Mouse (Mus musculus) T-helper 1 cell (primary cell): ENCODE results near the gene Rapgef4.
"Not testable (repeated sequence)": the region's sequence is repeated elsewhere in the genome, so short reads cannot be mapped to it uniquely, and the experiment has no call there.

ENCODE experiments used
- in situ Hi-C: fragments of 300-600 bp; cut with MboI, MseI; formaldehyde crosslinking; loops from one replicate; pipeline ENCODE4 v1.15.1; 2025; ENCODE audit warnings: high pct_unique_total_duplicates

The Rapgef4 gene

GRCm38 (mm10) chr2:72073121-72073520 is 92.1 kb downstream of the Rapgef4 start:
- in situ Hi-C loops: not testable (repeated sequence)

- in situ Hi-C loops: no loop called here
These were observed 94.0 kb downstream of the Rapgef4 start for GRCm38 (mm10) chr2:72074999-72075561.

DNA sequence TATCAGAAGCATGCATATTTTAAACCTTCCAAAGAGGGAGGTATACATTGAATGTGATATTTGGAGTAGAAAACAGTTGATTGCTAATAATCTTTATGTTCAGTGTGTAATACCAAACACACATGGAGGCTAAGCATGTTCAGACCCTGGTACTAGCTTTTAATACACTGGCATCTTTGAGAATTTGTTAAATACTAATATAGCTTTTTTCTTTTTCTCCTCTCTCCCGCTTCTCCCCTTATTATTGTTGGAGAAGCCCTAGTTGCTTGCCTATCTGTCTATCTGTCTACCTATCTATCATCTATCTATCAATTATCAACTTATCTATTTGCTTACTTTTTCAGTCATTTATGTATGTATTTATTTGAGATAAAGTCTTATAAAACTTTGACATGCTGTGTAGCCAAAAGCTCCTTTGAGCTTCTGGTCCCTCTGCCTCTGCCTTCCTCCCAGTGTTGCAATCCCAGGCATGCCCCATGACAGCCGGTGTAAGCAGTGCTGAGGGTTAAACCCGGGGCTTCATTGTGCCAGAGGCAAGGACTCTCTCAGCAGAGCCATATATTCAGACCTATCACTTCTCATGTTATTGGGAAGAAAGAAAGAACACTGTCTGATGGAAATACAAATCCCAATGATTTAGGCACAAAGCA is 96.6 kb downstream of the Rapgef4 start:
- in situ Hi-C loops: no loop called here

DNA sequence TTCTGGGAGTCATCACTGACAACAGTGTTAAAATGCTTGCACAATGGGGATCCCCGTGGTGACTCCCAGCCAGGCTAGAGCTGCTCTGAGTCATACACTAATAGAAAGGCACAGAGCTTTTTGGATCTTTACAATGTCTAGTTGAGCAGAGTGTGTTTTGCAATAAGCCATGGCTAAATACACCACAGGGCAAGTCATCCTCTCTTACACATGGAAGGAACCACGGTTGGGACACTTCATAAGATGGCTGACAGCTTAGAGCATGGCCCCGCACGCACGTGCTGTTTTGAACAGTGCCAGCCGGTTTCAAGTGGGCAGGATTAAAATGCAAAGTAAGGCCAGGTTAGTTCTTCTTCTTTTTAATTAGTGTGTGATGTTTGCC is 97.1 kb downstream of the Rapgef4 start:
- in situ Hi-C loops: no loop called here

GRCm38 (mm10) chr2:72079110-72079509 is 98.1 kb downstream of the Rapgef4 start:
- in situ Hi-C loops: no loop called here

- in situ Hi-C loops: no loop called here
These were observed 101.8 kb downstream of the Rapgef4 start for GRCm38 (mm10) chr2:72082846-72083245.

DNA sequence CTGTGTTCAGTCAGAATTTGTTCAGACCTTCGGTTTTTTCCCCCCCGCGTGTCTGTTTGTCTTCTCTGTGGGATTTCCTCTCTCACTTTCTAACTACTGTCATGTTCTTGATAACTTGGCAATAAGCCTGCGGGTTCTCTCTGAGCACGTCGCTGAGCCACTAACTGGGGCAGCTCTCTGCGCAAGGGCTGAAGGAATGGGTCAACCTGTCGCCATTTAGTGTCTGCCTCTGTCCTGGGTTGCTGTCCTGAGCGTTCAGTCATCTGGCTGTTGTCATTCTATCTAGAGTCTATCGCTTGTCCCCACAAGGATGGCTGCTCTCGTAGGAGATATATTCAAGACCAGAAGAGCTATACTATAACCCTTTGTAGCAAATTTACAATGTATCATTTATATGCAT is 107.8 kb downstream of the Rapgef4 start:
- in situ Hi-C loops: no loop called here

GRCm38 (mm10) chr2:72090061-72090460 is 109.0 kb downstream of the Rapgef4 start:
- in situ Hi-C loops: loop anchor here (5.0 kb wide), 1 partner anchor 62 kb away; no protein-coding TSS in a partner anchor

DNA sequence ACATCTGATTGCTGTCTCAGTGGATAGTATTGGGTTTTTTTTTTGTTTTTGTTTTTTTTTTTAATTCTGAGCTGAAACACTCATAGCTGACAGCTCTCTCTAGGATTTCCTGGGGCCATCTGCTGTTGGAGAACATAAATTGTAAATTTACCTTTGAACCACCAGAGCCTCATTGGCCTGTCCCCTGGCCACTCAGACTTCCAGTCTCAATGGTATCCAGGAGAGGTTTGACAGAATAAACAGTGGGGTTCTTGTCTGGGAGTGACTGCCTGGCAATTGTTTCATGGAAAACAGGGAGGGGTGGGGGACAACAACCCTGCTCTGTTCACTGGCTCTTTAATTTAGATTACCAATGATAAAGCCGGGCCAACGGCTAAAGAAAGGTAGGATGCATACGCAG is 111.0 kb downstream of the Rapgef4 start:
- in situ Hi-C loops: loop anchor here (5.0 kb wide), 1 partner anchor 60 kb away; no protein-coding TSS in a partner anchor

DNA sequence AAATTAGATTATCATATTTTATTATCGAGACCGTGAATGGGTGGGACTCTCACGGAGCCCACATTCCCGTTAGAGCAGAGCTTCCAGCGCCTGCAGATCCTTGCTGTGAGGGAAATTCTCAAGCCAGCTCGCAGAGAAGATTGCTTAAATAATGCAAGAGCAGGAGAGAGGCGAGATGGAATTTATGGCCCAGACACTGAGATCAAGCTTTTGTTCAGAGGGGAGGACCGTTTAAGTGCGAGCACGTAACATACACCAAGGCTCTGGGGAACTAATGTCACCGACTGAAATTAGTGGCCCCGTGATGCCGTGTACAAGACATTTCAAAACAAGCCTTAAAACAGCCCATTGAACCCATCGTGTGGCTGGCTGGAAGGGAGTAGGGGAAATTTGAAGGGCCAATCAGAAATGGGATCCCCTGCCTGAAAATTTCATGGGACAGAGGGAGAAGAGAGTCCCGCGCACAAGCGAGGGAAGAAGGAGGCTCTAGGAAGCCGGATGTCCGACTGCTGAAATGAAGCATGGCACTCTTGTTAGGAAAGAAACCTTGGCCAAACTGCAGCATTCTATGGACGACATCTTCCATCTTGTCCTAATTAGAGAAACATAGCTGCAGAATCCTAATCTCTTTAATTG is 112.5 kb downstream of the Rapgef4 start:
- in situ Hi-C loops: loop anchor here (5.0 kb wide), 1 partner anchor 59 kb away; no protein-coding TSS in a partner anchor

- in situ Hi-C loops: loop anchor here (5.0 kb wide), 1 partner anchor 58 kb away; no protein-coding TSS in a partner anchor
These were observed 113.0 kb downstream of the Rapgef4 start for GRCm38 (mm10) chr2:72094038-72094437.

DNA sequence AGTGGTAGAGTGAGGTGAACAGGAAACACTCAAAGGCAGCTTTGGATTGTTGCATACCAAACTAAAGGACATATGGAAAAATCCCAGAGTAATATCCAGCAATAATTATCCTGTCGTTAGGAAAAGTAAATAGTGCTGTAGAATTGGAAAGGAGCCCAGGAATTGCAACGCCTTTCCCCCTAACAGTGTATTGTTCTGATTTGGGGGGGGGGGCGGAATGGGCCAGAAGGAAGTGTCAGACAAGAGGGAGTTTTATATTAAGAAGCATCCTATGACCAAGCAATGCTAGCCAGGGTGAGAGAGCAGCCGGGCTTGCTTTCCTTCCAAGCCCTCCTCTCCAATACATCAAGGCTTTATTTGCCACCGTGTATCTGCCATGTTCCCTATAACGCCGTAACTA is 113.4 kb downstream of the Rapgef4 start:
- in situ Hi-C loops: loop anchor here (5.0 kb wide), 1 partner anchor 58 kb away; no protein-coding TSS in a partner anchor

- in situ Hi-C loops: no loop called here
These were observed 114.0 kb downstream of the Rapgef4 start for GRCm38 (mm10) chr2:72095002-72095401.

DNA sequence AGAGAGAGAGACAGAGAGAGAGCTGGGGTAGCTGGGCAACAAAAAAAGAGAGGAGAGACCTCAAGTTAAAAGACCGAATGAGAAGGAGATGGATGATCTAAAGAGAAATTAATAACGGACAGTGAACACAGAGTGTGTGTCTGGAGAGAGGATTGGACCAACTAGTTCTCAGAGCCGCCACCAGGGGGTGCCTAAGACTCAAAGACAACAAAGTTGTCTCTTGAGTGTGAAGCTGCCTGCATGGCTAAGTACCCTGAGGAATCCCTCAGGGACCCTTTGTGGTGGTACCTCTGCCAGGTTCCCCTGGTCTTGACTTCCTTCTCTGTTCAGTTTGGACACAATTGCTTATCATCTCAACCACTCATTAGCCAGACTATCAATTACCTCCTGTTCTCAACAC is 115.3 kb downstream of the Rapgef4 start:
- in situ Hi-C loops: no loop called here

- in situ Hi-C loops: no loop called here
These were observed 117.3 kb downstream of the Rapgef4 start for GRCm38 (mm10) chr2:72098366-72098765.

DNA sequence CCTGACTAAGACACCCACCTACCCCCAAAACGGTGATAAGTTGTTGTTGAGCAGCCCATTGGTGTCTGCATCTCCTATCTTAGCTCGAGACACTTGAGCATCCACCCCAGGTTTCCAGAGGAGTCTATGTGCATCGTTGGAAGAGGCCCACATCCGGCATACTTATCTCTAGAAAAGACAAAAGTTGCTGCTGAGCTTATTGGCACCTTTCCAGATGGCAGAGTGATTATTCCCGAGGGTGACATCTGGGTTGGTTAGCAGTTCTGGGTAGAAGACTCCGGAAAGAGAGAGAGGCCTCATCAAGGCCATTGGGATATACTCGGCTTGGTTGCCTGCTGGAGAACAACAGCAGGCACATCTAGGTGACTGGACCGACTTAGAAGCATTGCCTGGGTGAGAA is 123.6 kb downstream of the Rapgef4 start:
- in situ Hi-C loops: no loop called here

DNA sequence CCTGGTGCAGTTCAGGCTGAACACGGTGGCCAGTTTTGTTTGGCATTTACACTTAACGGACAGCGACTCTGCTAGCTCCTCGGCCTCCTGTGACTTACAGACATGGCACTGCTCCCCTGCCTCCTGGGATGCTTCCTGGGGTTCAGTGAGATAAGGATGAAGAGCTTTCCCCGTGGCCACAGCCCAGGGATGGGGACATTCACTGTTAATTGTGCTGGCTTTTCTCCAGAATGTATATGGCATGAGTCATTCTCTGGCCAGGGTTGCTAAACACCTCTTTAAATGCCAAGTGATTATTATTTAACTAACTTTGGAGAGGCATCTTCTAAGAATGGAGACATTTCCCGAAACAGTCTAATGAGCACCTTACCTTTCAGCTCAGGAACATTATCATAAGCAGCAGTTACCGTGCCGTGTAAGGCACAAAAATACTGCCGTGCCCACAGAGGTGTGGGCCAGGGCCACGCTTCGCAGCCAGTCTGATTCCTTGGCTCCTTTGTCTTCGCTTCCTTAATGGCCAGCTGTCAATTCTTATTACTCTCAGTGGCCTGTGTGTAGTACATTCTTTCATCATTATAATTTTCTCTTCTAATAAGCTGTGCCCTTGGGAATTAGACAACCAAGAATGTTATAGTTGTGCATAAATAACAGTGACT is 126.6 kb downstream of the Rapgef4 start:
- in situ Hi-C loops: no loop called here

DNA sequence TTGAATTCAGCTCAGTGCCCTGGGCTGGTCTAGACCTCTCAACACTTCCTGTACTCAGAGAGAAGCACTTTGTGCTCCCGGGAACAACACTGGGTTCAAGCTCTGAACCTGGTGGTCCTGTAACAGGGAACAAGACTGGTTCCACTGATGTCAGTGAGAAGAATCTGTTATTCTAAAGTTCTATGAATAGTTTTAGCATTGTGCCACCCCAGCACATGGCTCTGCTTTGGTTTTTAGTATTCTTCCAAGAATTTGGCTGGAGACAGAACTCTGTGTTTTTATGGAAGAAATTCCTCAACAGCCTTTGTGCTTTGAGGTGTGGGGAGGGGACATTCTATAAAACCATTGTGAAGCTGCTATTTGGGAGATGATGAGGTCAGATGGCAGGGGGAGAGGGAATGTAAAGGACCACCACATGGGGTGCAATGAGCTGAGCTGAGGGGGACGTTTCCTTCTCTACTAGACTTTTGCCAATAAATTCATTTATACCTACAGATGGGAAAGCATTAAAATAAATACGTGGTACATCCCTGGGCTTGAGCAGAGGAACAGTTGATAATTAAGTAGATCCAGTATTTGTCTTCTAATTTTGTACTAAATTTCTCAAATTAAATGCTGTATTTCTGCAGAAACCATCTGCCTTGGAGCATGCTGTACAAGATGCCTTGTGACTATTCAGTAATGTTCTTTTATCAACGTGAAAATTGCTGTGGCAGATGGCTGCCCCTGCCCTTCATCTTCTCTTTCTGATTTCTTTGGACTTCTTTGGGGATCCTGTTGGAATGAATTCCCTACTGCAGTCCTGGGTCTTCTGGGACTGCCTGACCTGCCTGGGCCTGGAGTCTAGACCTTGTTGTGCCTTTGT is 127.6 kb downstream of the Rapgef4 start:
- in situ Hi-C loops: no loop called here

GRCm38 (mm10) chr2:72110404-72110803 is 129.4 kb downstream of the Rapgef4 start:
- in situ Hi-C loops: no loop called here

GRCm38 (mm10) chr2:72113716-72114115 is 132.7 kb downstream of the Rapgef4 start:
- in situ Hi-C loops: no loop called here

DNA sequence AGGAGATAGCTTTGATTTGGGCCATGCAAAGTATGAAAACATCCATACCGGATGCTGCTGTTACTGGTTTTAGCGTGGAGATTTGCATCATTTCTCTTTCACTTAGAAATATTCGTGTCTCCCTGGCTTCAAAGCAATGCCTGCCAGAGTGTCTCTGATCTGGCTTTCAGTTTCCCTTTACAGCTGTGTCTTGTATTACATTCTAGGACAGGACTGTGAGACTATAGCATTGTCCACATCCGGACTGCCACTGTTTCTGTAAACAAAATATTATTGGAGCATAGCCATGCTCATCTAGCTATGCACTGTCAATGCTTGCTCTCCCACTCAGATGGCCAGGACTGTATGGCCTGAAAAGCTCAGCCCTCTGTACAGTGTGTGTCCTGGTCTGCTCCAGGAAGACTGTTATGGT is 133.1 kb downstream of the Rapgef4 start:
- in situ Hi-C loops: no loop called here
